Mouse (Mus musculus) adrenal gland, adult 2 months (tissue): ENCODE data around the gene Cstf3. TPM values are rescaled to one million over a fixed set of nuclear protein-coding genes. Genes with fewer than 3 reads are reported as not detected.
"Not testable (repeated sequence)": the region's sequence is repeated elsewhere in the genome, so short reads cannot be mapped to it uniquely, and the experiment has no call there.

ENCODE experiments used
- DNase-seq: peaks from one replicate; pipeline ENCODE4 v3.0.0; 2021
- long read RNA-seq: library from polyadenylated mRNA; stranded (forward); transcript quantifications from one replicate; pipeline ENCODE4 v2.0.0, GENCODE M21; 2021
- polyA plus RNA-seq: library from polyadenylated mRNA; depleted of rRNA; stranded (reverse); fragments of >200 nt; gene quantifications from 2 replicates; pipeline ENCODE4 v1.2.3, GENCODE M21; 2012; rRNA removed
- total RNA-seq, 2 experiments: library from RNA; stranded (reverse); gene quantifications; 2 replicates each; pipeline ENCODE4 v1.2.3; 2021

Gene Cstf3
- total RNA-seq = 10 to 100 TPM; 29.7 to 49.6 TPM
- 2.9 and 3.9 TPM in 2 replicates for polyA plus RNA-seq
- long read RNA-seq, transcript Cstf3-202 (3 exons, 2,589 nt) = minor isoform, 9 of 22 reads
- long read RNA-seq, transcript Cstf3-201 (21 exons, 2,817 nt) = major isoform, 11 of 22 reads
- long read RNA-seq, partial matches to known transcripts = 0 of 22 reads
- long read RNA-seq, other reads (novel, unspliced or antisense) = 1 of 22 reads

DNA sequence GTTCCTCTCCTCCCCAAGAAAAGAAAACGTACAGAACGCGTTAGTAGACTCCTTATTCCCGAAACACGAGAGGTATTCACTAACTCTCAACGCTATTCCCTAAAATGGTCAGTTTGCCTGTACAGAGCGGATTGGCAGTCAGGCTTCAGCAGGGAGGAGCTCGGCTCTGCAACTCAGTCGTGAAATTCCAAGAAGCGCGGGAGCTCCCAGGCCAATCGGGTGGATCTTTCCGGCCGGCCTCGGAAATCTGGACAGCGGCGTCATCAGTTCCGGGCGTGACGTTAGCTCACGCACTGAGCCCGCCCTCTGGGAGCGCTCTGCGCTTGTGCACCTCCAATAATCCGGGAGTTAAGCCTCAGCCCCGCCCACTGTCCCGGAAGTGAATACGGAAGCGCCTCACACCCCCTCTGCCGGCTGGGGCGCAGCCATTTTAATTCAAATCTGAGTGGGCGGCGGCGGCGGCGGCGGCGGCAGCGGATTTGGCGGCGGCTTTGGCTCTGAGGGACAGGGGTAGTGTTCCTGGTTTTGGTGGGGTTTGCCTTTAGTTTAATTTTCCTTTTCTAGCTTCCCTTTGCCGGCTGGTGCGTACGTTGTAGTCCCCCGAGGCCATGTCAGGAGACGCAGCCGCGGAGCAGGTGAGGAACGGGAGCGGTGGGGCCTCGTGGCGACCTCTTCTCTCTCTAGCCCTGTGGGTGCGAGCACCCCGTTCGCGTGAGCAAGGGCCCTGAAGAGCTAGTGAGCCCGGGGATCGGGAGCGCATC is at the start of gene Cstf3:
Cstf3 (plus strand) TSS at position 456 of the 761 bp plus-strand sequence.
- DNase-seq = peak; percentile 100

DNA sequence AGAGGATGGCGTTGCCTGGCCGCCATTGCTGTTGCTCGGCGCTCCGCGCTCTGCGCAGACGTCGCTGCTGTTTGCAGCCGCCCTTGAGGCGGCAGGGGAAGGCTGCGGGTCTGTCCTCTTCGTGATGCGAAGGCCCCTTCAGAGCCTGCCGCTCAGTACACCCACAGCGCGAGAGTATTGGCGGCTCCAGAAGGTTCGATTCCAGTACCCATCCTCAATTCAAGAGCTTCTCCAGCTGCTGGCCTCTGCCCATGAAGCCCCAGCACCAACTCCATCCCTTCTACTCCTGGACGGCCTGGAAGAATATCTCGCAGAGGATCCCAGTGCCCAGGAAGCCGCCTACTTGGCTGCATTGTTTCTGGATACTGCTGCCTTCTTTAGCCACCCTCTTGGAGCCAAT is 33.6 kb upstream of the Cstf3 start:
- not testable (repeated sequence) for DNase-seq

DNA sequence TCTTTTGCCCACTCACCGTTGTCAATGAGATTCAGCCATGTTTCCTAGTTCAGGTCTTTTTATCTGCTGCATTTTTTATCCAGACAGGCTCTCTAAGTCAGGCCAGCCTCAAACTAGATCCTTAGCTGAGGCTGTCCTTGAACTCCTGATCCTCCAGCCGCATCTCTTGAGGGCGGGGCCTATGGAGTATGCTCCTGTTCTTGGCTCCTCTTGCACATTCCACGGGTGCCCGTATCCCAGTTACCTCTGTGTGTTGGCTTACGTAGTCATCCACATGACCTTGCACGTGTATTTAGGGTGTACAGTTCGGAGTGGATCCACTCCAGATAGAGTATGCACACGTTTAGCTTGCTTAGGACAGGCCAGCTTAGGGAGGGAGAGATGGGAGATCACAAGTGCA is 32.6 kb upstream of the Cstf3 start:
- DNase-seq = no peak

DNA sequence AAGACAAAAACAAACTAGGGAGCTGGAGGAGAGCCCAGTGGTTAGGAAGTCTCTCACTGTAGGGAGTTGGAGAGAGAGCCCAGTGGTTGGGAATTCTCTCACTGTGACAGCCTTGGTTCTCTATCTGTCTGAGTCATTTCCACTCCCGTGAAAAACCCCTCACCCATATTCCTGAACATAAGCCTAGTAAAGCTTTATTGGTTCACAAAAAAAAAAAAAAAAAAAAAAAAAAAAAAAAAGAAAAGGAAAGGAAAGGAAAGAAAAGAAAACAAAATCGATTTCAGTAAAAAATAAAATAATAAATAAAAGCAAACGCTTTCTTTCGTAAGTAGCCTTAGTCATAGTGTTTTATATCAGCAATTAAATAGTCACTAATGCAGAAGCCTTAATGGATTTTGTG is 32.0 kb upstream of the Cstf3 start:
- no peak for DNase-seq

DNA sequence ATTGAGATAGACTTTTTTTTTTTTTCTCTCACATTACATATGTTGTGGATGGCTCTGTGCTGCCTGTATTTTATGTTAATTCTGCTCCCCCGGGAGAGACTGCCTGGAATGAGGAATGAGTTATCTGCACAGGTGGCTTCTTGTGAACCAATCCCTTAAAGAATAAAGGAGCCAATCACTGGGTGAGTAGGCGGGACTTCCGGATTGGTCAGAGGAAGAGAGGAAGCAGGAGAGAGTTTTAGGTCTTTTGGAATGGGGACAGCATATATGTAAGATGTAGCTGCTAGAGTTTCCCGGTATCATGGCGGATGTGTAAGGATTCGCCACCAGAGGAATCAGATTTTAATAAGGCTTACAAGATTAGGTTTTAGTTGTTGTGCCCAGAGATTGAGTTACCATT is 31.4 kb upstream of the Cstf3 start:
- no peak for DNase-seq

DNA sequence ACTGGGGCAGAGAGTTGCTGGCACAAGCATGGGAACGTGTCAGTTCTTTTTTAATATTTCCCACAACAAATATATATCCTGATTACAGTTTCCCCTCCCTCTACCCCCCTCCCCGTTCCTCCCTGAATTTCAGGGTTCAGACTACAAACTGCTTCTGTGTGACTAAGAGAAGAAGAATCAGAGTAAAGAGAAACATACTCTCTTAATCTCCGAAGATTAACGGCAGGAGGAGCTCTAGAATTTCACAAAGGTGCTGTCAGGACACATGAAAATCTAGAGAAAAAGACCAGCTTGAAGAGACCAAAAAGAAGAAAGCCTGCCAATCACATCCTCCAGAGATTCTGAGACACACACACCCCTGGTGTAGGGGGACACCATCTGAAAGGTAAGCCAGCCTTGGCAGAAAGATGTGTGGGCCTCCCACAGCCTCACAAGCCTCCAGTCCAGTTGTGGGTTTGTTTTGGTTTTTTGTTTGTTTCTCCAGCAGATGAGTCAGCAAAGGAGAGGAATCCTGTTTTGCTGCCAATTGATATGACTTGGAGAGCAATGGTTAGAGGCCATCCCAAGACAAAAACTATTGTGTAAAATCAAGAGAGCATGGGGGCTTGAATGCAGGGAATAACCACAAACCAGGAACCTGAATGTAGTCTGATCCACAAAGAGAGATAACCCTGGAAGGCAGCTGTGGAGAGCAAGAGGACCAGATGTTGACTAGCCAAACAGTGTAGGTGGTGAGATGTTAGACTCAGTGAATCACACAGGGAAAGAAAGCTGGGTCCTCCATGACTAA is 30.5 kb upstream of the Cstf3 start:
- no peak for DNase-seq

DNA sequence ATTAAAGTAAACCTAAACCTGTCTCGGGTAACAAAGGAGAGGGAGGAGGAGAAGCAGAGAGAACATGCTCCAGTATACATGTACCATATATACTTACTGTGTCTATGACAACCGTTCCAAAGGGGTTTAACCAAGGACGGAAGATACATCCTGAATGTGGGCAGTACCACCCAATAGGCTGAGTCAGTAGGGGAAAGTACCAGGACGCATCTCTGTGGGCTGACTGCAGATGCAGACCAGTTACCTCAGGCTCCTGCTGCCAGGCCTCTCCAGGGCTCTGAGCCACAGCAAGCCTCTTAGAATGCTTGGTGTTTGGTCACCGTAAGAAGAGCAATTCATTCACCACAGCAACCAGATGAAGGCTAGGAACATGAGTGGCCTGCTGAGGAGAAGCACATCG is 28.9 kb upstream of the Cstf3 start:
- no peak for DNase-seq

DNA sequence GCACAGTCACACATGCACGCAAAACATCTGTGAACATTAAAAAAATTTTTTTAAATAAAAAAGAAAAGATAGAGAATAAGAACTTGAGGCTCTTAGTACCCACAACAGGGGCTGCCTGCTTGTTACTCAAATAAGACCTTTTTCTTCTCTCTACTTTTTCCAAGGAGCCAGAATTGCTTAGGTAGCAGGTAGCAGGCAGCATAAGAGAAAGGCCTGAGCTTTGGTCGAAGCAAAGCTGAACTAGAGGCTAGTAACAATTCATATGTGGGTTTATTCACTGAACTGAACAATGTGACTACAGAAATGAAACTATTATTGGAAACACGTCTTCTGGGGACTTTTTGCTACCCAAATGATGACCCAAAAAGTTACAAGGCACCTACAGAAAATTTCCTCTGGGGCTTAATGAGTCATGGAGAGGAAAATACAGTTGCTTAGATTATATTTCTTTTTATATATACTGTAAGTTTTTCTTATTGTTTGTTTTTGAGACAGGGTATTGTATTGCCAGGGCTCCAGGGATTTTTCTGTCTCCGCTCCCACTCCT is 28.3 kb upstream of the Cstf3 start:
- no peak for DNase-seq

DNA sequence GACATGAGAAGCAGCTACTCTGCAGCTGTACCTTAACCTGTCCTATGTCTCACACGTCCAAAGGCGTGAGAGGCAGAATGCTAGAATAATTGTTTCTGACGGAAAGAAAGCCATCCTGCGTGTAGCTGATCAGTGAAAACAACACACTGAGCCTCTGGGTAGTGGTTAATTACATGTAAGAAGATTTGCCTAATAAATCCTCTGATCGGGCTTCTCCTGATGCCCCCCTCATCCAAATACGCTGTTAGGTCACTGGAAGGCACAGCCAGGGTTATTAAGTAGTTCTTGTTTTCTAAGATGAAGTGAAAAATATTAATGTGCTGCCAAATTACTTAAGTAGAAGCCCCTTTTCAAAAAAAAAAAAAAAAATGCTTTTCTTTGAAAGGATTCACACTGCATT is 18.3 kb upstream of the Cstf3 start:
- no peak for DNase-seq

DNA sequence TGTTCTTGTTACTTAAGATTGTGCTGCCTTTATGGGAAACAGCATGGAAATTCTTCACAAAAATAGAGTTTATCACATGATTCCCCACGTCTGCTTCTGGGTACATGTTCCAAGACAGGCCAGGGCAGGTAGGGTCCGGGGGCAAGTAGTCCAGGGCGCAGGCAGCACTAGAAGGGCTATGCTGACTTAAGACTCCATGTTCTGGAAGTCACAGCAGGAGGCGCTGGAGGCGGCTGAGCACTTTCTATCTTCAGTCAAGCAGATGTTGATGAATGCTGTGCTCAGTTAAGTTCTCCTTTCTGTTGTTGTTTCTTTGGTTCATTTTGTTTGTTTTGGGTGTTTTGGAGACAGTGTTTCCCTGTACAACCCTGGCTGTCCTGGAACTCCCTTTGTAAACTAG is 14.1 kb upstream of the Cstf3 start:
- DNase-seq = no peak

DNA sequence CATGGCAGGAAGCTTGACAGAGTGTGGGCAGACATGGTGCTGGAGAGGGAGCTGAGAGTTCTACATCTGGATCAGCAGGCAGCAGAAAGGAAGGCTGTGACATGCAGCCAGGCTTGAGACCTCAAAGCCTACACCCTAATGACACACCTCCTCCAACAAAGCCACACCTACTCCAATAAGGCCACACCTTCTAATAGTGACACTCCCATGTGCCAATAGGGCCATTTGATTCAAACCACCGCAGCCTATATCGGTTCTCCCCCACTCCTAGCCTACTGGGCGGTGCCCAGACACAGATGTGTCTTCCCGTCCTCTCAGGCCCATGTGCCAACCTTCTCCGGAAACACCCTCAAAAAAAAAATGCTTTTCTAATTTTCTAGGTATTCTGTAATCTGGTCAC is 12.3 kb upstream of the Cstf3 start:
- DNase-seq = no peak

DNA sequence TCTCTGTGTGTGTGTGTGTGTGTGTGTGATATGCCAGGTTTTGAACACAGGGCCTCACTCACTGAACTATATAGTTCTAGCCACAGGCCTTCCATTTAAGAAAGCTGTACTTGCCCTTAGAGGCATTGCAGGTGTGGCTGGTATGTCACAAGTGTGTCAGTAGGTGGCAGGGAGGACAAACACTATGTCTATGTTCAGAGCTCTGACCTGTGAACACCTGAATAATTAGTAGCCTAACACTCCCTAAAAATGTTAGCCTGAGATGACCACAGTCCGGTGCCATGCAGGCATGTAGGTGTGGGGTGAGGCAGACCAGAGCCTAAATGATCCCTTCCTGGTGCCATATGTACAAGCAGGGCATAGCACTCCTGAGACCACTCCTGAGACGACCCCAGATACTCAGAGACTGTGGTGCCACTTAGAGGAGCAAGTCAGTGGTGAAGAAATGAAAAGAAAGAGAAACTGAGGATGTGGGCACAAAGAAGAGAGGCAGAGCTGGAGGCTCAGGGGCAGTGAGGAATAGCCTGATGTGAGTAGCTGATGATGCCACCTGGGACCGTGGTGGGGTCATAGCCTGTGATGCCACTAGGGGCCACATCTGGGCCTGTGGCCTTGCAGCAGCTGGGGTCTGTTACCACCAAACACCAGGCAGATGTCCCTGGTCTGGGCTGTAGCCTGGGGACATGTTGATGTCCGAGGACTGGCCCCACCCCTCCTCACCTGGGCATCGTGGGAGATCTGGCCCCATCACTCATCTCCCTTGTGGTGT is 11.3 kb upstream of the Cstf3 start:
- DNase-seq = no peak

DNA sequence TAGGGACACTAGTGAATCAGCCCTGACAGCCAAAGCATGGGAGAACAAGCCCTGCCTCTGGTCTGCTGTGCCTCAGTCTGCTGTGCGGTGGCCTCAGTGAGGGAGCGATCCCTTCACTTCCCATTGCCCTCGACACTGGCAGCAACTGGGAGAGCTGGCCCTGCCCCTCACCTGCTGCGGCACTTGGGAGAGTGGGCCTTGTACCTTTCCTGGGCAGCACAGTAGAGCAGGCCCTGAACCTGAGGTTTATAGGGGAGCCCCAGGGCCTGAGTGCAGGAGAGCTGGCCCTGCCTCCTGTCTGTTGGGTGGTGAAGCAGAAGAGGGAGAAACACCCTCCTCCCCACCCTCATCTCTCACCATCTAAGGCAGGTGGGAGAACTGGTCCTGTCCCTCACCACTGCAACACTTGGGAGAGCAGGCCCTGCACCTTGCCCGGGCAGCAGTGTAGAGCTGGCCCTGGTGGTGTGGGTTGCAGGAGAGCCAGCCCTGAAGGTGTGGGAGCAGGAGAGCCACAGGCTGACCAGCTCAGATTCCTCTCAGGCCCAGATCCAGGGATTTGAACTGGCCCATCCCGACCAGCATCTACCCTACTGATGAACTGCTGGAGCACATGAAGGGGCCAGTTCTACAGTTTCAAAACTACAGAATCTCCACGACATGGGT is 10.4 kb upstream of the Cstf3 start:
- DNase-seq = no peak

DNA sequence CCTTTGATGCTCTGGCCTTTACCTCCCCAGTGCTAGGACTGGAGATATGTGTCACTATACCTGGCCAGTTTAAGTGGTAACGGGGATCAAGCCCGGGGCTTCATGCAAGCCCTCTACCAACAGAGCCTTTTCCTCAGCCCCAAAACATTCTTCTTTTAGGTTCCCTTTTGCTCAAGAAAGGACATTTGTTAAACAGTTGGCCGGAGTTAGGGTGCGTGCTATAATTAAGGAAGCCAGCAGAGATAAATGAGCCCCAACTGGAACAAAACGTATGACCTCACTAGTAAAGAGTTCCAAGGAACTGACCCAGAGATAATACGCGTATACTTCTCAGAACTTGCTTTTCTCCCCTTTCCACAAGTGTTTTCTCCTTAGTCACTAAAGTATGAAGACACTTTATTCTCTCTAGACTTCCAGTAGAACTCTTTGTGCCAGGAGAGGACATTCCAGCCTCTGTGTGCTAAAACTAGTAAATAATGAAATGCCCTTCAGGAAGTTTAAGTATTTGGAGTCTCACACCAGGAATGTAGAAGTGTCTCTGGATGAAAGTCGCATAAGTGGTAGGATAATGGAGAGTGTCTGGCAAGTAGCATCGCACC is 8.9 kb upstream of the Cstf3 start:
- DNase-seq = no peak

DNA sequence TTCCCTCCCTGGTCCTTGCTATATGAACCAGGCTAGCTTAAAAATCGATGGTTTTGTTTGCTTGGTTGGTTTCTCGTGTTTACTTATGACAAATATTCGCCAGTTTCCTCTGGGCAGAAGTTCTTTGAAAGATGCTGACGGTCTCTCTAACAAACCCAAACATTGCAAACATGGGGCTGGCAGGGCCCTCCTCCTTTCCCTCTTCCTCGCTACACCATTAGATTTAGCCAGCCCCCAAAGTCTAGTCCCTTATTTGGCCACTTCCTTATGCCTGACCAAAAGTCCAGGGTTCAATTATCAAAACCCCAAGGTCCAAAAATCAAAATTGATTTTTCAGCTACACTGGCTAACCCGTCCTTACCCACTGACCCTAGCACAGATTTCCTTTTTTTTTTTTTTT is 7.3 kb upstream of the Cstf3 start:
- no peak for DNase-seq

DNA sequence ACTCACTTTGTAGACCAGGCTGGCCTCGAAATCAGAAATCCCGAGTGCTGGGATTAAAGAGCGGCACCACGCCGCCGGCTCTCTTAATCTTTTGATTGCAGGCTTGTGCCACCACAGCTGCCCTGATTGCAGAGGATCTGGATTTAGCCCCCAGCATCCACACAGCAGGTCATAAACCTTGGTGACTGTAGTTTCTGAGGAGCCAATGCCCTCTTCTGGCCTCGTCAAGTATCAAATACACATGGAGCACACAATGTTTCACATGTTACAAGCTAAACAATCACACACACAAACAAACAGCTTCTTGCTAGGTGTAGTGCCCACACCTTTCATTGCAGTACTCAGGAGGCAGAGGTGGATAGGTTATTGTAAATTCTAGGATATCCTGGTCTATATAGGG is 6.1 kb upstream of the Cstf3 start:
- DNase-seq = no peak

DNA sequence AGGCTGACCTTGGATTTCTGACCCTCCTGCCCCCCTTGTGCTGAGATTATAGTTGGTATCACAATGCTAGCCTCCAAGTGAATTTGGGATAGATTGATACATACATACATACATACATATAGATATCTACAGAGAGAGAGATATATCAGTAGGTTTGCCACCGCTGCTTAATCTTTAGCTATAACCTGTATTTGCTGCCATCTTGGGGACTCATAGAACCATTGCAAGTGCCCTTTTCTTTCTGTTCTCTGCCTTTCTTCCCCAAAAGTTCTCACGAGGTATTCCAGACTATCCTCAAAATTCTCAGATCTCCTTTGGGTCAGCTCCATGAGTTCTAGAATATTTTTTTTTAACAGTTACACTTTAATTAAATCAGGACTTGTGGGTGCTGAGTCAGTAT is 4.7 kb upstream of the Cstf3 start:
- no peak for DNase-seq

DNA sequence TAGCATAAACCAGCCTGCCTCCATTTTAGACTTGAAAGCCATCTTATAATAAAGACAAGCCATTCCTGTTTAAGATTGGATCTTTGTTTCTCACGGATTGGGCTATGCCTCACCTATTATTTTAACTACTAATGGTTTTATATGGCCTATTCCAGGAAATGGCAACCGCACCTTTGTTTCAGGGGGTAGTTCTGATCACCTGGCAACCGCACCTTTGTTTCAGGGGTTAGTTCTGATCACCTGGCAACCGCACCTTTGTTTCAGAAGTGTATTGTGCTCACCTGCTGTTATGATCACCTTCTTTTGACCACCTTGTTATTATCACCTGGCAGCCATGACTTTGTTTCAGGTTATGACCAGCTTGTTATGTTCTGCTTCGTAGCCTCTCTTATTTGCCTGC is 1.8 kb upstream of the Cstf3 start:
- no peak for DNase-seq

DNA sequence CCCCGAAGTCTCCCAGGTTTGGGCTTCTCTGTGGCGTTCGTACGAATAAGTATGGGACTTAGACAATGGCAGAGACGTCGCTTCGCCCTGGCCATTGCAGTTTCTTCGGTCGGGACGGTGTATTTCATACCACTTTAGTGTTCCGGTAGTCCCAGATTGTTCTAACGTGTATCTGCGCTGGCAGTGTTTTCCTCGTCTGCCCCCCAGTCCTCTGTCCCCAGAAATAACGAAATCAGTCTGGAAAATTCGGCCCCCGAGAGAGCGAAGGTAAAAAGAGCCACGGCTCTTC is 450 bp downstream of the Cstf3 start:
- no peak for DNase-seq

DNA sequence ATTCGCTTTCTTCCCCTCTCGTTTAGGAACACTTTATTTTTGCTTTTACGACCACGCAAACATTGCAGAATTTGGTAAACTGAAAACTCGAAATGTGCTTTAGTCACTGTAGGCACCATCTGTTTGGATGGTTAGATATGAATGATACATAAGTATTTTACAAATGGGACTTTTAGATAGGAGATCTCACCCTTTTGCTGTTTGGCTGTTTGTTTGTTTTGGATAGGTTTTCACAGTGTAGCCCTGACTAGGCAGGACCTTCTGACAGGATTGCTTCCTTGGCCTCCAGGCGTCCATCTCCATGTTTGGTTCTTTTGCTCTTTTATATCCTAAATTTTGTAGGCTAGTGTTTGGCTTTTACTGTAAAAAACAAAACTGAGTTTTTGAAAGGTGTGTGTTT is 818 bp downstream of the Cstf3 start:
- DNase-seq = no peak

DNA sequence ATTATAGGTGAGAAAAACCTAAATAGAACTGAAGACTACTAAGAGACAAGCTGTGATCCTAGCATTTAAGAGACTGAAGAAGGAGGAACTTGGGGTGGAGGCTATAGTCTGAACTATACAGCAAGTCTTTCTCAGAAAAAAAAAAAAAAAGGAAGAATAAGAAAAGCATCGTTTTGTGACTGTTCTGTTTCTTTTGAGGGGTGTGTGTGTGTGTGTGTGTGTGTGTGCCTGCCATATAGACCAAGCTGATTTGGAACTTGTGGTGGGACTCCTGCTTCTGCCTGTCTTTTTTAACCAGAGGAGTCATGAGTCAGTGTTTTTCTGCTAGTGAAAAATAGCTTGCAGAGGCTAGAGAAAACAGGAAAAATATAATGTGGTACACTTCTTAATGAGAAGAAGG is 4.7 kb downstream of the Cstf3 start:
- DNase-seq = no peak

DNA sequence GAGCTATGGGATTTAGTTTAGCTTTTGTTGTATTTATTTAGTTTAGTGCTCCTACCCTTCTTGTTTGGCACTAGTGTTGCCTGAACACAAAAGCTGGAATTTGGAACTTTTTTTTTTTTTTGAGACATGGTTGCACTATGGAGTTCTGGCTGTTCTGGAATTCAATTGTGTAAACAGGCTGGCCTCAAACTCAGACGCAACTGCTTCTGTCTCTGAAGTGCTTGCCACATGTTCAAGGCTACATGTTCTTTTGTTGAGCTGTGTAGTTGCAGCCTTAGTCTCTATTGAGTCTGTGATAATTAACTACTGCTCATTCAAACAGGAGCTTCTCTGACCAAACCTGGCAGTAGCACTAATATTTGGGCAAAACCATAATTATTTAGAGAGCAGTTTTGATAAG is 13.1 kb downstream of the Cstf3 start:
- no peak for DNase-seq
